Mouse (Mus musculus) neutrophil, adult 5-6 weeks (primary cell): ENCODE measurements around the gene Gpr85. TPM values are rescaled to one million over a fixed set of nuclear protein-coding genes. Genes with fewer than 3 reads are reported as not detected.

Experiments used
- ATAC-seq: fragments of 151-379, 151-347 bp; 2 replicates; pipeline ENCODE4 v1.8.0; 2017; ENCODE audit warnings: mild to moderate bottlenecking, moderate TSS enrichment; ENCODE audit not compliant: insufficient number of reproducible peaks, poor library complexity, low FRiP score, severe bottlenecking; ENCODE audit errors: extremely low read depth
- total RNA-seq: library from RNA; stranded (forward); fragments of 200-1000 nt; gene quantifications from 2 replicates; pipeline ENCODE4 v1.2.3, GENCODE M21; 2017

The Gpr85 gene
- total RNA-seq, 1 experiment from 2014 or later, result not detected

DNA sequence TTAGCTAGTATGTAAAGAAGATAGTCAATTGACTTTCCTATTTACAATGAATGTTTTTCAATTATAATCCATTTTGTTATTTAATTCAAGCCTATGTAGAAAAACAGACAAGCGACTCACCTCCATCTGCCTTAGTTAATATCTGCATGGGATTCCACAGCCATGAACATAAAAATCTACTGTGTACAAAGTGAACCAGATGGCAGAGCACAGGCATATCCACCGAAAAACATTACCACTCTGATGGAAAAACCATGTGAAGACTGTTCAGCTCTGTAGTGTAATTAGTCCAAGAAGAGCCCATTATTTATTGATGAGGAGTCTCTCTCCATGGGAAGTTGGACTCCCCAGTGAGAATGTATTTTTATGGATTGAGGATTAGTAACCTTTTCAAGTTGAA is 7.0 kb downstream of the Gpr85 start:
- no peak for ATAC-seq

DNA sequence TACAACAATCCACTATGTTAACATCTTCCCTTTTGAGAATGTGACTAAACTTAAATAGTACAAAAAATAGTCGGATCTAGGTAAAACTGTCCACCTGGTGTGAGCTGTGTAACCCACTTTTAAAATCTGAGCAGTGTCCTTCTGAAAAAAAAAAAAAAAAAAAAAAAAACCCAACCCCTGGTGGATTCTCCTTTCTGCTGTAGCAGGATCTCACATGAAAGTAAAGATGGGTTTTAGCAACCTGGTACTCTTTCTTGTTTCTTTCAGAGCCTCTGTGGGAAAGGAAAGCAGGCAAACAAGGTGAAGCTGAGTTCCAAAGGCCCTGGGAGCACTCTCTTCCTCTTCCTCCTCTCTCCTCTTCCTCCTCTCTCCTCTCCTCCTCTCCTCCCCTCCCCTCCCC is 10.9 kb downstream of the Gpr85 start:
- no peak for ATAC-seq

DNA sequence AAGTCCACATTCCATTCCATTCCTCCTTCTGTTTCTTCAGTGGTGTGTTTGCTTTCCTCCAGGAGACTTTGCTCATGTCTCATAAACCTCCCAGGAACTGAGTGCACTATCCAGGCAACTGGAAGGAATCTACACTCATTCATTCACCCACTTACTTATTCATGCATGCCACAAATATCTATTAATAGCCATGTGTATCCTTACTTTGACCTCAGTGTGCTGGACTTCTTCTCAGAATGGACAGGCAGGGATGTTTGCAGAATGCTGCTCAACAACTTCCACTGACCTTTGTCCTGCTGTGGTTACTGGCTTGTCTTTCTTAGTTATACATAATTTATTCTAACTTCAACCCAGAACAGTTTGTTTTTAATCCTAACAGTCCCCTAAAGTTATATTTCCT is 23.1 kb downstream of the Gpr85 start:
- ATAC-seq, result no peak

DNA sequence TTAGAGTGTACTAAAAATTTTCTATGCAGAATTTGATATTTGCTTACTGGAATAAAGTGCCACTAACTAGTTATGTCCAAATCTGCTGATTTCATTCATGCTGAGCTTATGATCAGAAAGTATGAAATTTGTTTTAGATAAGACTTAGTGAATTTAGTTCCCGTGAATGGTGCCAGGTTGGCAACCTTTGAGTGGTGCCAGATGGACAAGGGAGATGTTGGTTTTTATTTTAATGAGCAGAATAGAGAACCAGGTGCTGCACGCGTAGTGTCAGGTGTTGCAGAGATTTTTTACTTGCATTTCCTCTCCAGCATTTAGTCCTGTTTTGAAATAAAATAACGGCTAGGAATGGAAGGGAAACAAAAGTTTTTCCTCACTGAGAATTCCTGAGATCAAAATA is 27.6 kb downstream of the Gpr85 start:
- ATAC-seq, result no peak

DNA sequence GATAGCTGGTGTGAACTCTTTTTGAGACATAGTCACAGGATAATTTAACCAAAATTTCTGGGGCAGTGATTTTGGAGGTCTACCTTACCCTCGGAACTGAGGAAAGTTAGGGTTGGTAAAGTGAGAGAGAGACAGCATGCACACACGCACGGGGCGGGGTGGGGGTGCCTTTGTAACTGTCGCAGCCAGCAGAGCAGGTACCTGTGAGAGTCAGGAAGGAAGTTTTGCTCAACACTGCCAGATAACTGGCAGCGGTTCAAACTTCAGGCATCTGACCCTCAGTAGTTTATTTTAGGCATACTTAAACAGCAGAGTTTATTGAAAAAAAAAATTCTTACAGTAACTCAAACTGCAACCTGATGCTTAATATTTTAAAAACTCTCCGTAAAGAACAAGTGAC is 39.7 kb downstream of the Gpr85 start:
- no peak for ATAC-seq

DNA sequence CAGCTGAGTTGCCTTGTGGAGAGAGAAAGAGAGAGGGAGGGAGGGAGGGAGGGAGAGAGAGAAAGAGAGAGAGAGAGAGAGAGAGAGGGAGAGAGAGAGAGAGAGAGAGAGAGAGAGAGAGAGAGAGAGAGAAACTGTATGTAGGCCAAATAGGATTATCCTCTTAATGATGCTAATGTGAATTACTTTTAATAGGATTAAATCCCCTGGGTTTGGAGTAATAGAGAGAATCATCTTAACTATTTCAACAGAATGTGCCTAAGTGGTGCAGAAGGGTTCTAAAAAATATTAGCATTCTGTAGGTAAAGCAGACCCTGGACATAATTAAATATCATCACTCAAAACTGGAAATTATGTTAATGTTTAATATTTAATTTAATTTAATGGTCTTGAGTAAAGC is 42.4 kb downstream of the Gpr85 start:
- no peak for ATAC-seq

Other genes with a start within 250 kb of the Gpr85 start
- gene Tmem168, start 231.8 kb downstream of the Gpr85 start, total RNA-seq, result 55.0 and 57.0 TPM in 2 replicates
- 38.1 and 42.7 TPM in 2 replicates for gene Bmt2, start 162.0 kb downstream of the Gpr85 start, total RNA-seq
- gene 2610001J05Rik, start 31.6 kb upstream of the Gpr85 start, total RNA-seq, result 26.4 and 29.2 TPM in 2 replicates